In genomic region chr1:80192837-80193236, GRCm38 (mm10) we compare ENCODE assay signal across 22 mouse cellular contexts. TPM values are rescaled to one million over a fixed set of nuclear protein-coding genes. Genes with fewer than 3 reads are reported as not detected.
"Had no signal": no experiment of that assay in that cellular context is flagged by ENCODE, and none has a peak within 500 bp of the region (broad histone marks: within the 10 kb centered on the region; RNA-seq: fewer than 3 reads in every experiment).

No protein-coding gene starts in this region.

- H3K4me2 ChIP-seq: lung, embryonic 14.5 days; midbrain, embryonic 12.5 days; neural tube, embryonic 13.5 days; neural tube, embryonic 15.5 days had no signal

- H3K27me3 ChIP-seq: midbrain, embryonic 12.5 days; neural tube, embryonic 13.5 days; neural tube, embryonic 15.5 days had no signal

- H3K36me3 ChIP-seq: midbrain, embryonic 10.5 days; midbrain, embryonic 12.5 days; neural tube, embryonic 13.5 days; neural tube, embryonic 15.5 days had no signal

- H3K9ac ChIP-seq: lung, embryonic 14.5 days; midbrain, embryonic 12.5 days; neural tube, embryonic 13.5 days; neural tube, embryonic 15.5 days had no signal

- ATAC-seq: midbrain, embryonic 16.5 days had no signal

- H3K4me3 ChIP-seq: midbrain, embryonic 10.5 days; midbrain, embryonic 12.5 days; myocyte; neural tube, embryonic 13.5 days; neural tube, embryonic 15.5 days had no signal

- DNase-seq: lung, adult 18-20 months; lung, embryonic 14.5 days; lung, postnatal 10 days; lung, postnatal 4 days; midbrain, embryonic 14.5 days; retina, postnatal 1 day; right cerebral cortex, adult 18-20 months; right cerebral cortex, postnatal 25 days; right cerebral cortex, postnatal 4 days; spleen, adult 18-20 months; thymus, adult 18-20 months; thymus, postnatal 14 days; thymus, postnatal 36 days had no signal

- H3K4me1 ChIP-seq: midbrain, embryonic 10.5 days; midbrain, embryonic 12.5 days; neural tube, embryonic 13.5 days; neural tube, embryonic 15.5 days had no signal

- H3K9me3 ChIP-seq: midbrain, embryonic 10.5 days; midbrain, embryonic 12.5 days; neural tube, embryonic 13.5 days; neural tube, embryonic 15.5 days had no signal

- H3K27ac ChIP-seq: midbrain, embryonic 10.5 days; midbrain, embryonic 12.5 days; neural tube, embryonic 13.5 days; neural tube, embryonic 15.5 days had no signal

RNA-seq across cellular contexts. Expression of gene Fam124b, which starts 25.4 kb away (rescaled TPM):
- total RNA-seq: megakaryocyte, adult 5-6 weeks; megakaryocyte-erythroid progenitor cell, adult 5-6 weeks had no signal
- polyA plus RNA-seq: small intestine, adult 2 months had no signal
